ENCODE assay signal across 24 mouse cellular contexts in the genomic region with DNA sequence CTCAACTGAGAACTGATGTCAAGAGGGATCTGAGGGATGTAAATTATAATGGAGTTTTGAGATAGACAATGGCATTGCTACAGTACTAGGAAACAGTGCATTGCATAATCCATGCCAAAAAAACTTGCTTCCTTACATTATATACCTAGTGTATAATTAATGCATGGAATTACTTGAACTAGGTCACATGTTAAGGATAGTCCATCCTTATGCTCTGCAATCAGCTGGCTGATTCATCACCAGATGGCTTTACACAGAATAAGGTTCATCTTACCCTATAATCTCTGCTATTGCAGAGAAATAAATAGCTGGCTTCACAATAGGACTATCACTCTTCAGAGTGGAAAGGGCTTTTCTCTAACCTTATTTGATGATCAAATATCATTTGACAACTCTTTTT.
"Had no signal": no experiment of that assay in that cellular context is flagged by ENCODE, and none has a peak within 500 bp of the region (broad histone marks: within the 10 kb centered on the region; RNA-seq: fewer than 3 reads in every experiment).

No protein-coding gene starts in this region.

- H3K27ac ChIP-seq: heart, embryonic 10.5 days; hindbrain, embryonic 10.5 days; hindbrain, embryonic 12.5 days; hindbrain, embryonic 14.5 days; intestine, embryonic 15.5 days; layer of hippocampus, adult 2 months; limb, embryonic 13.5 days; limb, embryonic 15.5 days; liver, embryonic 12.5 days; liver, embryonic 14.5 days had no signal

- H3K27me3 ChIP-seq: heart, embryonic 12.5 days; hindbrain, embryonic 12.5 days; intestine, embryonic 15.5 days; limb, embryonic 13.5 days; limb, embryonic 15.5 days; liver, embryonic 12.5 days had no signal

- DNase-seq: gastrocnemius, postnatal 14 days; gastrocnemius, postnatal 36 days; heart, adult 18-20 months; heart, postnatal 10 days; heart, postnatal 4 days; kidney, adult 18-20 months; kidney, adult 8-10 months; kidney, postnatal 10 days; kidney, postnatal 25 days; kidney, postnatal 4 days; layer of hippocampus, adult 9-11 months; layer of hippocampus, postnatal 36 days; left cerebral cortex, postnatal 4 days had no signal

- H3K4me1 ChIP-seq: intestine, embryonic 15.5 days had no signal

- H3K9me3 ChIP-seq: heart, embryonic 10.5 days; heart, embryonic 12.5 days; hindbrain, embryonic 10.5 days; hindbrain, embryonic 12.5 days; intestine, embryonic 15.5 days; limb, embryonic 13.5 days; limb, embryonic 15.5 days; liver, embryonic 12.5 days had no signal

- H3K9ac ChIP-seq: heart, embryonic 12.5 days; hindbrain, embryonic 12.5 days; hindbrain, embryonic 14.5 days; intestine, embryonic 15.5 days; limb, embryonic 13.5 days; limb, embryonic 15.5 days; liver, embryonic 12.5 days; liver, embryonic 14.5 days had no signal

- H3K36me3 ChIP-seq: hindbrain, embryonic 12.5 days; intestine, embryonic 15.5 days; limb, embryonic 15.5 days; liver, embryonic 12.5 days had no signal

- H3K4me3 ChIP-seq: heart, embryonic 10.5 days; heart, embryonic 12.5 days; hindbrain, embryonic 10.5 days; hindbrain, embryonic 12.5 days; intestine, embryonic 15.5 days; layer of hippocampus, adult 2 months; limb, embryonic 13.5 days; limb, embryonic 15.5 days; liver, embryonic 12.5 days had no signal
